Mouse (Mus musculus) liver, adult 2 months (tissue): ENCODE results near the gene Gm20479. TPM values are rescaled to one million over a fixed set of nuclear protein-coding genes. Genes with fewer than 3 reads are reported as not detected.
A peak's percentile ranks its signal among the peaks of the same experiment; 100 is the strongest.

Experiments
- DNase-seq: peaks from one replicate; pipeline ENCODE4 v3.0.0-alpha.2; 2011; ENCODE audit warnings: low read depth, low spot score; ENCODE audit errors: extremely low read depth
- H3K27ac ChIP-seq: fragments of 200-500 bp; replicated peaks from 2 replicates; pipeline ENCODE4 v1.5.1; 2012; ENCODE audit warnings: low read depth, mild to moderate bottlenecking, control low read depth, inconsistent platforms, low read length; ENCODE audit not compliant: insufficient read depth
- H3K27me3 ChIP-seq: fragments of 200-500 bp; 2 replicates; pipeline ENCODE4 v1.6.1; 2012; ENCODE audit warnings: mild to moderate bottlenecking, moderate library complexity, low read length, inconsistent platforms; ENCODE audit not compliant: control insufficient read depth, insufficient read depth
- H3K36me3 ChIP-seq: fragments of 200-500 bp; 2 replicates; pipeline ENCODE4 v1.6.1; 2012; ENCODE audit warnings: low read length, inconsistent platforms; ENCODE audit not compliant: control insufficient read depth, insufficient read depth
- H3K4me1 ChIP-seq: fragments of 200-500 bp; 2 replicates; pipeline ENCODE4 v1.6.1; 2011; ENCODE audit warnings: low read length; ENCODE audit not compliant: control insufficient read depth, insufficient read depth
- H3K4me3 ChIP-seq: fragments of 200-500 bp; 2 replicates; pipeline ENCODE4 v1.5.1; 2011; ENCODE audit warnings: low read depth, mild to moderate bottlenecking, control low read depth, low read length, moderate library complexity; ENCODE audit not compliant: insufficient read depth
- H3K79me2 ChIP-seq: fragments of 200-500 bp; 2 replicates; pipeline ENCODE4 v1.6.1; 2012; ENCODE audit warnings: inconsistent platforms, mild to moderate bottlenecking, low read length, moderate library complexity; ENCODE audit not compliant: control insufficient read depth, insufficient read depth
- H3K9ac ChIP-seq: fragments of 200-500 bp; 2 replicates; pipeline ENCODE4 v1.6.1; 2012; ENCODE audit warnings: low read depth, mild to moderate bottlenecking, control low read depth, inconsistent platforms, low read length
- CTCF ChIP-seq: fragments of 200-500 bp; IDR thresholded peaks from 2 replicates; pipeline ENCODE4 v1.5.1; 2011; ENCODE audit warnings: low read depth, low read length, control low read depth
- POLR2A ChIP-seq: fragments of 200-500 bp; IDR thresholded peaks from 2 replicates; pipeline ENCODE4 v1.6.1; 2011; ENCODE audit warnings: low read length, control low read depth; ENCODE audit not compliant: insufficient read depth; ENCODE audit errors: extremely low read depth
- WGBS: fragments of 180-500 bp; shearing (Covaris S2); methylation state at CpG from one replicate; pipeline ENCODE4 v1.1.7; 2018; 5-methylcytosine and 5-hydroxymethylcytosine counted together
- polyA plus RNA-seq: library from polyadenylated mRNA; depleted of rRNA; stranded (reverse); fragments of >200 nt; gene quantifications from 2 replicates; pipeline ENCODE4 v1.2.3, GENCODE M21; 2012
- total RNA-seq: library from RNA; depleted of rRNA; stranded (reverse); fragments of >200 nt; gene quantifications from 2 replicates; pipeline ENCODE4 v1.2.3, GENCODE M21; 2014

Gm20479 gene
- total and polyA plus RNA-seq, 2 experiments, result not detected

GRCm38 (mm10) chr7:27366082-27366844 is 9.0 kb upstream of the Gm20479 start:
- Histone ChIP-seq H3K36me3 (no peaks in the 10 kb centered on the region), H3K27ac (no peak overlapping the region), H3K9ac (no peak overlapping the region), H3K4me1 (no peaks in the 10 kb centered on the region), H3K27me3 (peaks cover 37% of the 10 kb centered on the region), H3K79me2 (no peaks in the 10 kb centered on the region), H3K4me3 (no peak overlapping the region)
- WGBS, result 49% methylated on average over 21 of the region's 21 CpGs
- no peak for DNase-seq
- TF ChIP-seq CTCF, result no peak
- no peak for TF ChIP-seq POLR2A

- Histone ChIP-seq H3K4me3 (no peak overlapping the region), H3K27ac (no peak overlapping the region), H3K36me3 (no peaks in the 10 kb centered on the region), H3K27me3 (peaks cover 28% of the 10 kb centered on the region), H3K79me2 (no peaks in the 10 kb centered on the region), H3K4me1 (no peaks in the 10 kb centered on the region), H3K9ac (no peak overlapping the region)
- no peak for DNase-seq
- TF ChIP-seq CTCF (no peak), POLR2A (no peak)
- WGBS, result 14% methylated on average over 29 of the region's 29 CpGs
These were observed 7.2 kb upstream of the Gm20479 start for GRCm38 (mm10) chr7:27364379-27364778.

- Histone ChIP-seq H3K9ac (peak overlapping the region; percentile 70), H3K36me3 (no peaks in the 10 kb centered on the region), H3K4me1 (no peaks in the 10 kb centered on the region), H3K27me3 (peaks cover 19% of the 10 kb centered on the region), H3K79me2 (no peaks in the 10 kb centered on the region), H3K4me3 (peak overlapping the region; percentile 60), H3K27ac (no peak overlapping the region)
- TF ChIP-seq POLR2A (no peak), CTCF (no peak)
- DNase-seq, result peak; percentile 90
- WGBS, result 1% methylated on average over 52 of the region's 52 CpGs
These were observed 4.2 kb upstream of the Gm20479 start for GRCm38 (mm10) chr7:27361283-27361946.

GRCm38 (mm10) chr7:27360749-27361148 is 3.5 kb upstream of the Gm20479 start:
- no peak overlapping the region for H3K27ac ChIP-seq
- no peak for DNase-seq
- no peak overlapping the region for H3K9ac ChIP-seq
- no peaks in the 10 kb centered on the region for H3K79me2 ChIP-seq
- no peak for TF ChIP-seq POLR2A
- TF ChIP-seq CTCF, result no peak
- H3K36me3 ChIP-seq, result no peaks in the 10 kb centered on the region
- H3K4me1 ChIP-seq, result no peaks in the 10 kb centered on the region
- WGBS, result 62% methylated on average over 6 of the region's 6 CpGs
- peaks cover 14% of the 10 kb centered on the region; the same call in 1 of the 2 replicates for H3K27me3 ChIP-seq
- H3K4me3 ChIP-seq, result no peak overlapping the region

GRCm38 (mm10) chr7:27359706-27360358 is 2.6 kb upstream of the Gm20479 start:
- Histone ChIP-seq H3K27me3 (peaks cover 9% of the 10 kb centered on the region; the same call in 1 of the 2 replicates), H3K9ac (no peak overlapping the region), H3K36me3 (no peaks in the 10 kb centered on the region), H3K79me2 (no peaks in the 10 kb centered on the region), H3K4me3 (no peak overlapping the region), H3K4me1 (0 out of 2 replicates have a peak, but pooled peaks cover 4% of the 10 kb centered on the region), H3K27ac (no peak overlapping the region)
- 89% methylated on average over 9 of the region's 9 CpGs for WGBS
- no peak for TF ChIP-seq POLR2A
- TF ChIP-seq CTCF, result no peak
- DNase-seq, result no peak
